Mouse (Mus musculus) megakaryocyte, embryonic 14.5 days (primary cell): ENCODE results near the gene Spaca6.

Experiments used
- FLI1 ChIP-seq: IDR thresholded peaks from 2 replicates; pipeline ENCODE4 v1.6.1; 2012; ENCODE audit warnings: low read length, inconsistent platforms, mixed read lengths
- GATA1 ChIP-seq: IDR thresholded peaks from 3 replicates; pipeline ENCODE4 v1.6.1; 2012; ENCODE audit warnings: mixed read lengths, low read length, inconsistent platforms, borderline replicate concordance

DNA sequence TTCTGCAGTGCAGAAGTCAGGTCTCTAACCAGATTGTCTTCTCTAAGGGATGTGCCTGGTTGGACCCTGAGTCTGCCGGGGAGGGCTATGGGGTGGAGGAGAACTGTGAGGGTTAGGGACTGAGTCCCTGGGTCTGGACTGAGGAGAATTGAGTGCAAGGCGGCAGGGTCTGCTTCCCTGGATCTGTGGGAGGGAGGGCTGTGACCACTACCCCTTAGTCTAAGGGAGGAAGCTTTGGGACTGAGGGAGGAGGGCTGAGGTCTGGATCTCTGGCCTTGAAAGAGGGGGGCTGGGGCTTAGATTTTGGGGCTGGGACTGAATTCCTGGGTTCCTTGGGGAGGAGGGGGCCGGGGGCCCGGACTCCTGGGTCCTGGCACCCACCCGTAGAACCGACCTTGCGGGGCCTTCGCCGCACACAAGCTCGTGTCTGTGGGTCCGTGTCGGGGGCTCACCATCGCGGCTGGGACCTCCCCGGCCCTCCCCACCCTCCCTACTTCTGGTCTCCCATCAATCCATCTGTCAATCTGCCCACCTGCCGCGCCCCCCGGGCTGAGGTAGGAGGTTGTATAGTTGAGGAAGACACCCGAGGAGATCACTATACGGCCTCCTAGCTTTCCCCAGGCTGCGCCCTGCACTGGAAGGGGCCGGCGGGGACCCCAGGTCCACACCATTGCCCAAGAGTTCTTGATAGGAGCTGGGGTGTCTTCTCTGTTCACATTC lies 3.0 kb downstream of the Spaca6 start:
- no peak for TF ChIP-seq GATA1
- TF ChIP-seq FLI1: no peak
